Mouse (Mus musculus) ES-E14 (cell line): ENCODE data around the gene Rufy4. TPM values are rescaled to one million over a fixed set of nuclear protein-coding genes. Genes with fewer than 3 reads are reported as not detected.

Experiments
- DNase-seq: peaks from one replicate; pipeline ENCODE4 v3.0.0-alpha.2; 2013; ENCODE audit warnings: low read depth, low spot score
- H3K27ac ChIP-seq: 2 replicates; pipeline ENCODE4 v1.5.1; 2012; ENCODE audit warnings: low read depth, mild to moderate bottlenecking, low read length, moderate library complexity, mixed read lengths; ENCODE audit not compliant: poor library complexity, insufficient read depth, severe bottlenecking
- H3K36me3 ChIP-seq: 2 replicates; pipeline ENCODE4 v1.6.1; 2012; ENCODE audit warnings: mild to moderate bottlenecking, low read length, moderate library complexity, mixed read lengths; ENCODE audit not compliant: control insufficient read depth, poor library complexity, insufficient read depth, severe bottlenecking
- H3K4me1 ChIP-seq, 2 experiments: fragments of 150-350 bp in 1 of 2; sonication (generic) in 1 of 2; 2 replicates each; pipeline ENCODE4 v1.6.1; 2012; ENCODE audit warnings: low read length in 2 of 2, mild to moderate bottlenecking in 1 of 2, mixed read lengths in 1 of 2; ENCODE audit not compliant: control insufficient read depth in 2 of 2, insufficient read depth in 2 of 2, poor library complexity in 1 of 2
- H3K4me3 ChIP-seq, 2 experiments: fragments of 150-350 bp in 1 of 2; sonication (generic) in 1 of 2; 2 replicates each; pipeline ENCODE4 v1.5.1; 2012; ENCODE audit warnings: low read length in 2 of 2, low read depth in 1 of 2, mild to moderate bottlenecking in 1 of 2, mixed read lengths in 1 of 2; ENCODE audit not compliant: insufficient read depth in 1 of 2, poor library complexity in 1 of 2, severe bottlenecking in 1 of 2
- H3K9ac ChIP-seq: 2 replicates; pipeline ENCODE4 v1.6.1; 2012; ENCODE audit warnings: low read depth, mild to moderate bottlenecking, low read length, mixed read lengths; ENCODE audit not compliant: poor library complexity, insufficient read depth, severe bottlenecking
- H3K9me3 ChIP-seq: fragments of 150-350 bp; sonication (generic); 2 replicates; pipeline ENCODE4 v1.6.1; 2012; ENCODE audit warnings: low read depth, mild to moderate bottlenecking, low read length; ENCODE audit not compliant: control insufficient read depth, insufficient read depth
- CHD2 ChIP-seq: IDR thresholded peaks from 2 replicates; pipeline ENCODE4 v1.6.1; 2014; ENCODE audit warnings: mild to moderate bottlenecking, low read depth, low read length, inconsistent platforms
- HCFC1 ChIP-seq: IDR thresholded peaks from 2 replicates; pipeline ENCODE4 v1.6.1; 2012; ENCODE audit warnings: low read length, inconsistent platforms, borderline replicate concordance; ENCODE audit not compliant: insufficient read depth
- MAFK ChIP-seq: IDR thresholded peaks from 2 replicates; pipeline ENCODE4 v1.6.1; 2014; ENCODE audit warnings: mild to moderate bottlenecking, low read depth, low read length, inconsistent platforms; ENCODE audit not compliant: insufficient read depth
- ZC3H11A ChIP-seq: IDR thresholded peaks from 2 replicates; pipeline ENCODE4 v1.6.1; 2012; ENCODE audit warnings: low read depth, mild to moderate bottlenecking, inconsistent platforms, low read length, borderline replicate concordance
- ZNF384 ChIP-seq: IDR thresholded peaks from 2 replicates; pipeline ENCODE4 v1.6.1; 2012; ENCODE audit warnings: low read depth, low read length, inconsistent platforms
- in situ Hi-C, 2 experiments: fragments of 600-800 bp; cut with MboI; formaldehyde crosslinking; loops; one replicate each; pipeline ENCODE4 v1.15.1; 2025; ENCODE audit warnings: low sequenced_read_pairs in 2 of 2, inconsistent platforms in 1 of 2; ENCODE audit not compliant: unreplicated experiment in 2 of 2
- total RNA-seq: library from RNA; depleted of rRNA; stranded (reverse); fragments of 300-350 nt; gene quantifications from 2 replicates; pipeline ENCODE4 v1.2.3, GENCODE M21; 2012

Rufy4 gene
- total RNA-seq, 1 experiment = not detected

- no peak overlapping the region for H3K27ac ChIP-seq
- in situ Hi-C loops = no loop called here
These were observed 41.2 kb upstream of the Rufy4 start for GRCm38 (mm10) chr1:74084065-74084705.

GRCm38 (mm10) chr1:74084752-74085151 is 40.6 kb upstream of the Rufy4 start:
- TF ChIP-seq HCFC1 (no peak), ZC3H11A (no peak), CHD2 (no peak), MAFK (no peak)
- Histone ChIP-seq H3K9ac (no peak overlapping the region), H3K4me3 (no peak overlapping the region), H3K4me1 (peaks cover 0 to 17% of the 10 kb centered on the region in 2 experiments; a peak in 2 of 4 replicates), H3K9me3 (no peaks in the 10 kb centered on the region), H3K27ac (no peak overlapping the region), H3K36me3 (no peaks in the 10 kb centered on the region)
- DNase-seq = no peak
- in situ Hi-C loops = no loop called here

More at GRCm38 (mm10) chr1:74084065-74084705, 41.2 kb upstream of the Rufy4 start:
- no peak for DNase-seq
- Histone ChIP-seq H3K9ac (no peak overlapping the region), H3K4me1 (peaks cover 0 to 17% of the 10 kb centered on the region in 2 experiments; a peak in 2 of 4 replicates), H3K4me3 (no peak overlapping the region), H3K36me3 (no peaks in the 10 kb centered on the region), H3K9me3 (no peaks in the 10 kb centered on the region)
- TF ChIP-seq ZNF384 (no peak), HCFC1 (no peak), CHD2 (no peak), ZC3H11A (no peak), MAFK (no peak)

GRCm38 (mm10) chr1:74085566-74085965 is 39.8 kb upstream of the Rufy4 start:
- Histone ChIP-seq H3K36me3 (no peaks in the 10 kb centered on the region), H3K9ac (no peak overlapping the region), H3K9me3 (no peaks in the 10 kb centered on the region), H3K4me1 (peaks cover 0 to 20% of the 10 kb centered on the region in 2 experiments; a peak in 2 of 4 replicates), H3K4me3 (no peak overlapping the region), H3K27ac (no peak overlapping the region)
- TF ChIP-seq ZNF384 = no peak
- TF ChIP-seq HCFC1 = no peak
- TF ChIP-seq ZC3H11A = no peak
- TF ChIP-seq CHD2 = no peak
- TF ChIP-seq MAFK = no peak
- DNase-seq = no peak
- in situ Hi-C loops = no loop called here

GRCm38 (mm10) chr1:74088569-74088968 is 36.8 kb upstream of the Rufy4 start:
- no peak for TF ChIP-seq ZNF384
- no peak for TF ChIP-seq ZC3H11A
- TF ChIP-seq MAFK = no peak
- Histone ChIP-seq H3K9me3 (no peaks in the 10 kb centered on the region), H3K27ac (no peak overlapping the region), H3K4me1 (peaks cover 3 to 31% of the 10 kb centered on the region in 2 experiments; a peak in 3 of 4 replicates), H3K36me3 (no peaks in the 10 kb centered on the region), H3K9ac (no peak overlapping the region), H3K4me3 (no peak overlapping the region)
- in situ Hi-C loops = no loop called here
- no peak for DNase-seq

GRCm38 (mm10) chr1:74090329-74090728 is 35.0 kb upstream of the Rufy4 start:
- Histone ChIP-seq H3K9ac (no peak overlapping the region), H3K9me3 (no peaks in the 10 kb centered on the region), H3K4me1 (peaks cover 3 to 26% of the 10 kb centered on the region in 2 experiments; a peak in 3 of 4 replicates), H3K27ac (no peak overlapping the region), H3K4me3 (no peak overlapping the region; a peak in 1 of 4 replicates), H3K36me3 (no peaks in the 10 kb centered on the region)
- TF ChIP-seq ZNF384 (no peak), HCFC1 (no peak), ZC3H11A (no peak), CHD2 (no peak), MAFK (no peak)
- no peak for DNase-seq
- in situ Hi-C loops = no loop called here
